Mouse (Mus musculus) liver, postnatal 0 days (tissue): Measurements from ENCODE around the gene a. TPM values are rescaled to one million over a fixed set of nuclear protein-coding genes. Genes with fewer than 3 reads are reported as not detected.
"Not testable (repeated sequence)": the region's sequence is repeated elsewhere in the genome, so short reads cannot be mapped to it uniquely, and the experiment has no call there.

Experiments
- ATAC-seq: fragments of 200-750 bp; cut with Nextera tagmentation; 2 replicates; pipeline ENCODE4 v1.8.0; 2017; ENCODE audit warnings: mild to moderate bottlenecking, moderate library complexity
- DNase-seq: peaks from one replicate; pipeline ENCODE4 v3.0.0-alpha.2; 2016
- H3K27ac ChIP-seq: fragments of 300-500 bp; sonication (generic); 2 replicates; pipeline ENCODE4 v1.5.1; 2014; ENCODE audit warnings: antibody characterized with exemption, moderate library complexity, mild to moderate bottlenecking, low read depth
- H3K27me3 ChIP-seq: fragments of 300-500 bp; sonication (generic); 2 replicates; pipeline ENCODE4 v1.6.1; 2014; ENCODE audit warnings: low read length, control low read depth, mixed read lengths; ENCODE audit not compliant: insufficient read depth
- H3K36me3 ChIP-seq: fragments of 300-500 bp; sonication (generic); replicated peaks from 2 replicates; pipeline ENCODE4 v1.6.1; 2014; ENCODE audit warnings: mild to moderate bottlenecking, control low read depth, low read length, moderate library complexity, mixed read lengths; ENCODE audit not compliant: insufficient read depth
- H3K4me1 ChIP-seq: fragments of 300-500 bp; sonication (generic); 2 replicates; pipeline ENCODE4 v1.6.1; 2014; ENCODE audit warnings: antibody characterized with exemption, mild to moderate bottlenecking, control low read depth; ENCODE audit not compliant: insufficient read depth
- H3K4me2 ChIP-seq: fragments of 300-500 bp; sonication (generic); 2 replicates; pipeline ENCODE4 v1.6.1; 2014; ENCODE audit warnings: low read depth, mild to moderate bottlenecking, low read length, moderate library complexity, mixed read lengths
- H3K4me3 ChIP-seq: fragments of 300-500 bp; sonication (generic); 2 replicates; pipeline ENCODE4 v1.5.1; 2014; ENCODE audit warnings: low read depth, low read length
- H3K9ac ChIP-seq: fragments of 300-500 bp; sonication (generic); replicated peaks from 2 replicates; pipeline ENCODE4 v1.6.1; 2014; ENCODE audit warnings: mild to moderate bottlenecking, moderate library complexity
- H3K9me3 ChIP-seq: fragments of 300-500 bp; sonication (generic); 2 replicates; pipeline ENCODE4 v1.6.1; 2016; ENCODE audit warnings: mild to moderate bottlenecking, control low read depth, low read length, mixed read lengths
- CTCF ChIP-seq: sonication (generic); IDR thresholded peaks from 2 replicates; pipeline ENCODE4 v1.5.1; 2016; ENCODE audit warnings: antibody characterized with exemption, low read depth
- EP300 ChIP-seq: IDR thresholded peaks from 2 replicates; pipeline ENCODE4 v1.6.1; 2016; ENCODE audit warnings: antibody characterized with exemption, low read depth, mild to moderate bottlenecking
- WGBS: fragments of 180-500 bp; shearing (Covaris S2); extraction: QIAGEN DNeasy Blood & Tissue Kit; methylation state at CpG from one replicate; pipeline ENCODE4 v1.1.7; 2014; ENCODE audit not compliant: insufficient replicate concordance; 5-methylcytosine and 5-hydroxymethylcytosine counted together
- polyA plus RNA-seq: library from polyadenylated mRNA; unstranded; fragments of >200 nt; fragmentation: Nextera tagmentation; extraction: Ambion mirVana; gene quantifications from 2 replicates; pipeline ENCODE4 v1.2.1, GENCODE M21; 2015

Gene a
- polyA plus RNA-seq, 1 experiment from 2014 or later: not detected

DNA sequence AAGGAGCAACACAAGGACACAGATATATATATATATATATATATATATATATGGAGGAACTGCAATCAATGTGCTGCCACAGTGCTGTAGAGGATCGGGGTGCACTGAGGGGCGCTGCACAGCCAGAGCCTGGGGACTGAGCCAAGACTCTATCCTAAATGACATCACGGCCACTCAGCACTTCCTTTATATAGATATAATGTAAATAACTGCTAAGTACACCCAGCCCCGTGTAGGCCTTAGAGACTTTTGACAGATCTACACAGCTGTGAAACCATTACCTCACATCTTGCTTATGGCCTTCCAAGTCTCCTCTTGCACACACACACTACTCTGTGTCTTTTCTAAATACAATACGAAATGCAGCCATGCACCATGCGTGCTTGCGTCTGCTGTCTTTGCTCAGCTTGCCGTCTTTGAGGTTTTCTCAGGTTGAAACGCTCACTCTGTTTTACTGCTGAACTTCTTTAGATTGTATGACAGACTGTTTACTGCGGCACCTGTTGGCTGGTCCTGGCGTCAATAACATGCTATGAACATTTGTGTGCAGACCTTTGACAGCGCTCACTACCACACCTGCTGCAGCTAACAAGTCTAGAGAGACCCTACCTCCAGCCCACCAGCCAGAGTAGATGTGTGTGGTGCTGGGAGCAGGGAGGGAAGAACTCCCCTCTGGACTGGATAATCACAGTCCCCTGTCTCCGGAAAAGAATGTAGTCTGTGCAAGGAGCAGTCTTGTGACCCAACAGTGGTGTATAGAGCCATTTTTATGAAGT, 126.9 kb downstream of the a start:
- Histone ChIP-seq H3K36me3 (no peaks in the 10 kb centered on the region), H3K27me3 (no peaks in the 10 kb centered on the region), H3K4me1 (no peaks in the 10 kb centered on the region), H3K9ac (no peak overlapping the region), H3K27ac (no peak overlapping the region), H3K9me3 (no peaks in the 10 kb centered on the region), H3K4me2 (no peak overlapping the region), H3K4me3 (no peak overlapping the region)
- no peak for ATAC-seq
- TF ChIP-seq CTCF (no peak), EP300 (no peak)
- WGBS: 75% methylated on average over 13 of the region's 13 CpGs
- no peak for DNase-seq

DNA sequence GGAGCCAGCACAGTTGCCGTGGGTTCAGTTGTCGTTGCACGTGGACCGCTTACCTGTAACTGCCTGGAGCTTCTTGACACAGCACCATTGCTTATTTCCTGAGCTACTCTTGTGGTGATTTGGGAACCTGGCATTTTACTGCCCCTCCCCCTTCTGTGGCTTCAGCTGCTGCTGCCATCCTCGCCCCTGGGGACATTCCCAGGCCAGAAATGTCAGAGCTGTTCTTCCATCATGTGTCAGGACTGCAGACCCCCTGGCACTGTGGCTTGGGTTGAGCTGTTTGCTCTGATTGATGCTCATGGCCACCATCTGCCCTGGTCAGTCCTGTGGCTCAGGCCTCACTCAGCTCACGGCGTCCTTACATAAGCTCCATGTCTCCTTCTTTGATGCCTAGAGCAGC, 129.7 kb downstream of the a start:
- 76% methylated on average over 7 of the region's 7 CpGs for WGBS
- no peak for ATAC-seq

DNA sequence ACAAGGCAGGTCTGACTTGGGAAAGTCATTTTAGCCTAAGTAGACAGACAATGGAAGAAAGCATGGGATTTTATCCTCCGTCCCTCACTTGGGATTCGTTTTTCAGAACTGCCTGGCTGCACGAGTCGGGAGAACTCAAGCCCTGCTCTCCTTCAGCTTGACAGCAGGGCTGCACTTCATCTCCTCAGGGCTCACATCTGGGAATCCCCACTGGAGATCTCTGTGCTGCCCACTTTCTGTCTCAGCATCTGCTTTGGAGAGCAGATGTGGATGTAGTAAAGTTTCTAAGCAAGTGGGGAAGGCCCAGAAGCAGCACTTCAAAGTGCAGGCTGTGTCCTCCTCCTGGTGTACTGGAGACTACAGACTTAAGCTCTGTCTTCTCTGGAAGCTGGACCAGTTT, 130.9 kb downstream of the a start:
- H3K27me3 ChIP-seq, H3K9ac ChIP-seq, H3K4me1 ChIP-seq, ATAC-seq, H3K36me3 ChIP-seq, H3K9me3 ChIP-seq, DNase-seq, H3K27ac ChIP-seq, H3K4me3 ChIP-seq, H3K4me2 ChIP-seq: not testable (repeated sequence)
- WGBS: no CpG with 5 or more reads among the region's 4 CpGs

More for the DNA sequence above, 129.7 kb downstream of the a start:
- no peaks in the 10 kb centered on the region for H3K4me1 ChIP-seq
- H3K4me3 ChIP-seq: no peak overlapping the region
- DNase-seq: no peak
- no peaks in the 10 kb centered on the region for H3K27me3 ChIP-seq
- H3K9ac ChIP-seq: no peak overlapping the region
- no peaks in the 10 kb centered on the region for H3K36me3 ChIP-seq
- no peaks in the 10 kb centered on the region for H3K9me3 ChIP-seq
- no peak for TF ChIP-seq CTCF
- TF ChIP-seq EP300: no peak
- H3K4me2 ChIP-seq: no peak overlapping the region
- no peak overlapping the region for H3K27ac ChIP-seq

DNA sequence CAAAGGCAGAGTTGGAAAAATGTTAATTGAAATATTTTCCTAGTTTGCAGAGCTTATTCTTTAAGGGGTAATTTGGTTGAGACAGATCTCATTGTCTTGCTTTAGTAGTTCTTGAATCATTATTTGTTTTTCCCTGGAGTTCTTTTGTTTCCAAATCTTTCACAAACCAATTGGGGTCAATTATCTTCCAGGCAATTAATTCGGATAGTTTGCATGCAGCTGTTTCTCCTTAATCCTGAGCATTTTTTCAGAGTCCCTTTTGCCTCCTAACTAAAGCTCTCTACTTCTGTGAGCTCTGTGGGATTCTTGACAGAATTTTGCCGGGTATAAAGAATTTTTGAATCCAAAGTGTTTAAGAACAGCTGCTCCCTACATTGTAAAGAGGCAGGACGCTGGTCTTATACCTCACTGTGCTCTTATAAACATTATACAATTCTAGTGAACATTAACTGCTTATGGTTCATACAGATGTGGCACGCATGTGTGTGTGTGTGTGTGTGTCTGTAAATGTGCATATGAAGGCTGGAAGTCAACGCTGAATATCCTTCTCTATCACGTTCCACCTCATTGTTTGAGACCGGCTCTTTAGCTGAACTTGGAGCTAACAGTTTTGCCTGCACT, 134.3 kb downstream of the a start:
- H3K27me3 ChIP-seq: no peaks in the 10 kb centered on the region
- 81% methylated on average over 7 of the region's 7 CpGs for WGBS
- H3K9me3 ChIP-seq: no peaks in the 10 kb centered on the region
- H3K4me2 ChIP-seq: no peak overlapping the region
- no peak for TF ChIP-seq EP300
- DNase-seq (no peak), ATAC-seq (no peak)
- H3K4me3 ChIP-seq: no peak overlapping the region
- H3K9ac ChIP-seq: no peak overlapping the region
- no peak overlapping the region for H3K27ac ChIP-seq
- no peaks in the 10 kb centered on the region for H3K4me1 ChIP-seq
- no peaks in the 10 kb centered on the region for H3K36me3 ChIP-seq

DNA sequence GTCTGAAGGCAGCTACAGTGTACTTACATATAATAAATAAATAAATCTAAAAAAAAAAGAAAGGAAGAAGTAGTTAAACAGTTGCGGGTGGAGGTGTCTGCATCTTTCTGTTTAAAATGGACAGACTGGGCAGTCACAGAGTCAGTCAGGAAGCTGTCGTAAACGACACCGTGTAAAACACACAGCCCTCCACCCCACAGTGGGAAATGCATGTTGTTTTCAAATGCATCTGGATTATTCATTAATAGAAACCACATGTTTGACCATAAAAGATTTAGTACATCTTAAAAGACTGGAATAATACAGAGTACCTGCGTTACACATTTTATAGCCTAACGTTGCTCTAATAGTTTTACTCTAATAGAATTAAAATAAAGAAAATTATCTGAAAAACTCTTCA, 135.6 kb downstream of the a start:
- DNase-seq (no peak), ATAC-seq (no peak)
- Histone ChIP-seq H3K27me3 (no peaks in the 10 kb centered on the region), H3K36me3 (no peaks in the 10 kb centered on the region), H3K4me1 (no peaks in the 10 kb centered on the region), H3K9me3 (no peaks in the 10 kb centered on the region), H3K4me2 (no peak overlapping the region), H3K9ac (no peak overlapping the region), H3K4me3 (no peak overlapping the region), H3K27ac (no peak overlapping the region)
- no peak for TF ChIP-seq EP300
- TF ChIP-seq CTCF: no peak
- 83% methylated on average over 6 of the region's 6 CpGs for WGBS

DNA sequence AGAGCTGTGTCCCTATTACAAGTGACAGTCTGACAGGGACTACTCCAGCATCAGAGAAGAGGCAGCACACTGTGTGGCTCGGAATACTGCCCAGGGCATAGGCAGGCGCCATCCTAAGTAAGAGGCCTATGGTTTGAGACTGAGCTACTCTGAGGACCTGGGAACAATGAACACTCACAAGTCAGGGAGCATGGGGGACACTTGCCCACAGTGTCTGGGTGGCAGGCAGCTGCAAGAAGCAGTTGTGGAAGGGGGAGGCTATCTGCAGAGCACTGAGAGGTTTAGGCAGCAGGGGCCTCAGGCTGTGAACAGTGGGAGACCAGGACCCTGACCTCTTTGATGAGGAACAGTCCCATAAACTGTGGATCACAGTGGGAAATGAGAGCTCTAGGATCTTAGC, 137.1 kb downstream of the a start:
- Histone ChIP-seq H3K4me2 (no peak overlapping the region), H3K9ac (no peak overlapping the region)
- TF ChIP-seq EP300 (no peak), CTCF (no peak)

More for the DNA sequence above, 137.1 kb downstream of the a start:
- Histone ChIP-seq H3K4me3 (no peak overlapping the region), H3K9me3 (no peaks in the 10 kb centered on the region), H3K27ac (no peak overlapping the region), H3K36me3 (no peaks in the 10 kb centered on the region), H3K27me3 (no peaks in the 10 kb centered on the region), H3K4me1 (no peaks in the 10 kb centered on the region)
- WGBS: 58% methylated on average over 2 of the region's 2 CpGs
- DNase-seq: no peak
- no peak for ATAC-seq
